11 mouse cellular contexts compared by ENCODE assay signal in genomic region chr19:5822834-5823205, GRCm38 (mm10). TPM values are rescaled to one million over a fixed set of nuclear protein-coding genes. Genes with fewer than 3 reads are reported as not detected.
DNase-seq lines count a peak whose midpoint lies in the region; ATAC-seq and TF ChIP-seq lines count a peak whose summit lies in the region.
"Had no signal": no experiment of that assay in that cellular context is flagged by ENCODE, and none has a peak within 500 bp of the region (broad histone marks: within the 10 kb centered on the region; RNA-seq: fewer than 3 reads in every experiment).

No protein-coding gene starts in this region.

- peak overlapping the region; percentile 33 to 91 for H3K27ac ChIP-seq in heart, embryonic 14.5 days (replicated peaks in 1 of 2; ENCODE audit: control insufficient read depth in 1 of 2, insufficient read depth in 1 of 2, low read depth in 2 of 2, low read length in 2 of 2)
- peak overlapping the region; percentile 42; the same call in 1 of the 2 replicates for H3K27ac ChIP-seq in lung, embryonic 14.5 days (ENCODE audit: low read depth)
- 0 out of 2 replicates have a peak overlapping the region, but pooled peaks have one; percentile 58 for H3K27ac ChIP-seq in embryonic facial prominence, embryonic 13.5 days
- H3K27ac ChIP-seq in limb, embryonic 15.5 days: peak overlapping the region; percentile 57

- H3K4me1 ChIP-seq in heart, embryonic 14.5 days (ENCODE audit: control insufficient read depth in 2 of 2, insufficient read depth in 2 of 2, low read length in 2 of 2): peaks cover 49 to 75% of the 10 kb centered on the region in 2 experiments
- H3K4me1 ChIP-seq in lung, embryonic 14.5 days (ENCODE audit: insufficient read depth): peaks cover 32% of the 10 kb centered on the region
- peaks cover 47% of the 10 kb centered on the region for H3K4me1 ChIP-seq in embryonic facial prominence, embryonic 13.5 days
- H3K4me1 ChIP-seq in limb, embryonic 15.5 days: peaks cover 43% of the 10 kb centered on the region

- H3K4me3 ChIP-seq in heart, embryonic 14.5 days (ENCODE audit: control insufficient read depth in 1 of 2, insufficient read depth in 1 of 2, low read depth in 1 of 2, low read length in 2 of 2): no peak overlapping the region
- H3K4me3 ChIP-seq in lung, embryonic 14.5 days (ENCODE audit: low read depth, low read length): no peak overlapping the region
- no peak overlapping the region for H3K4me3 ChIP-seq in embryonic facial prominence, embryonic 13.5 days
- no peak overlapping the region for H3K4me3 ChIP-seq in limb, embryonic 15.5 days

- no peaks in the 10 kb centered on the region for H3K27me3 ChIP-seq in heart, embryonic 14.5 days (ENCODE audit: control insufficient read depth, insufficient read depth, low read length)
- no peaks in the 10 kb centered on the region for H3K27me3 ChIP-seq in lung, embryonic 14.5 days (ENCODE audit: insufficient read depth, low read length)
- no peaks in the 10 kb centered on the region for H3K27me3 ChIP-seq in embryonic facial prominence, embryonic 13.5 days
- H3K27me3 ChIP-seq in limb, embryonic 15.5 days: no peaks in the 10 kb centered on the region

- 0 out of 2 replicates have a peak, but pooled peaks cover 2% of the 10 kb centered on the region for H3K36me3 ChIP-seq in heart, embryonic 14.5 days (ENCODE audit: control insufficient read depth, insufficient read depth, low read length)
- no peaks in the 10 kb centered on the region for H3K36me3 ChIP-seq in lung, embryonic 14.5 days (ENCODE audit: insufficient read depth)
- H3K36me3 ChIP-seq in embryonic facial prominence, embryonic 13.5 days: no peaks in the 10 kb centered on the region
- H3K36me3 ChIP-seq in limb, embryonic 15.5 days: peaks cover 4% of the 10 kb centered on the region; the same call in 1 of the 2 replicates

- H3K9ac ChIP-seq in heart, embryonic 14.5 days (ENCODE audit: low read length): peak overlapping the region; percentile 31
- peak overlapping the region; percentile 28; the same call in 1 of the 2 replicates for H3K9ac ChIP-seq in lung, embryonic 14.5 days
- peak overlapping the region; percentile 27; the same call in 1 of the 2 replicates for H3K9ac ChIP-seq in embryonic facial prominence, embryonic 13.5 days
- H3K9ac ChIP-seq in limb, embryonic 15.5 days: no peak overlapping the region

- 72% methylated on average over 7 of the region's 7 CpGs for WGBS in heart, embryonic 14.5 days
- 57% methylated on average over 7 of the region's 7 CpGs for WGBS in lung, embryonic 14.5 days
- 57% methylated on average over 7 of the region's 7 CpGs for WGBS in embryonic facial prominence, embryonic 13.5 days
- WGBS in limb, embryonic 15.5 days: 52% methylated on average over 7 of the region's 7 CpGs

- ATAC-seq in heart, embryonic 14.5 days (ENCODE audit: insufficient number of reproducible peaks, insufficient read depth, low FRiP score, low read depth): no peak
- no peak for ATAC-seq in lung, embryonic 14.5 days (ENCODE audit: insufficient read depth)
- no peak for ATAC-seq in embryonic facial prominence, embryonic 13.5 days (ENCODE audit: insufficient number of reproducible peaks, insufficient read depth, low FRiP score, low TSS enrichment, low read depth)
- no peak for ATAC-seq in limb, embryonic 15.5 days (ENCODE audit: insufficient number of reproducible peaks, low FRiP score, low TSS enrichment, low read depth)

- TF ChIP-seq CTCF in lung, embryonic 14.5 days (IDR thresholded peaks at IDR 0.05; ENCODE audit: low read depth): no peak

- no peak for DNase-seq in heart, adult 9 months (ENCODE audit: low spot score in 2 of 2)
- no peak for DNase-seq in lung, embryonic 14.5 days
- no peak for DNase-seq in lung, postnatal 25 days (ENCODE audit: low spot score)
- DNase-seq in left cerebral cortex, adult 11 months (ENCODE audit: low spot score): no peak
- DNase-seq in gastrocnemius, postnatal 10 days: no peak
- DNase-seq: cerebellum, adult 8-10 months; kidney, adult 8-10 months; left cerebral cortex, postnatal 4 days had no signal

- H3K4me2 ChIP-seq in heart, embryonic 14.5 days (ENCODE audit: low read length): peak overlapping the region; percentile 58
- H3K4me2 ChIP-seq in lung, embryonic 14.5 days: peak overlapping the region; percentile 16
- H3K4me2 ChIP-seq in embryonic facial prominence, embryonic 13.5 days: peak overlapping the region; percentile 26
- H3K4me2 ChIP-seq in limb, embryonic 15.5 days: no peak overlapping the region

- no peaks in the 10 kb centered on the region for H3K9me3 ChIP-seq in heart, embryonic 14.5 days (ENCODE audit: control insufficient read depth, low read length)
- no peaks in the 10 kb centered on the region for H3K9me3 ChIP-seq in lung, embryonic 14.5 days (ENCODE audit: low read depth, low read length)
- H3K9me3 ChIP-seq in embryonic facial prominence, embryonic 13.5 days: no peaks in the 10 kb centered on the region
- no peaks in the 10 kb centered on the region for H3K9me3 ChIP-seq in limb, embryonic 15.5 days

RNA-seq across cellular contexts. Expression of gene Scyl1, which starts 51.6 kb away (rescaled TPM):
- 56.9 and 62.3 TPM in 2 replicates for polyA plus RNA-seq in heart, embryonic 14.5 days (2014; fragmentation: Nextera tagmentation; extraction: Ambion mirVana)
- polyA plus RNA-seq in lung, embryonic 14.5 days (2014; fragmentation: Nextera tagmentation; extraction: Ambion mirVana): 74.8 and 84.5 TPM in 2 replicates
- polyA plus RNA-seq in embryonic facial prominence, embryonic 13.5 days (2015; fragmentation: Nextera tagmentation; extraction: Ambion mirVana): 73.0 and 75.3 TPM in 2 replicates
- 81.6 and 85.1 TPM in 2 replicates for polyA plus RNA-seq in limb, embryonic 15.5 days (2015; fragmentation: Nextera tagmentation; extraction: Ambion mirVana)
- 10 to 100 TPM; 56.0 to 59.6 TPM for total RNA-seq in gastrocnemius, postnatal 10 days (2021)

RNA-seq across cellular contexts. Expression of gene Frmd8, which starts 52.3 kb away (rescaled TPM):
- 18.5 and 19.2 TPM in 2 replicates for polyA plus RNA-seq in heart, embryonic 14.5 days (2014; fragmentation: Nextera tagmentation; extraction: Ambion mirVana)
- 37.9 and 42.2 TPM in 2 replicates for polyA plus RNA-seq in lung, embryonic 14.5 days (2014; fragmentation: Nextera tagmentation; extraction: Ambion mirVana)
- 30.6 and 34.0 TPM in 2 replicates for polyA plus RNA-seq in embryonic facial prominence, embryonic 13.5 days (2015; fragmentation: Nextera tagmentation; extraction: Ambion mirVana)
- polyA plus RNA-seq in limb, embryonic 15.5 days (2015; fragmentation: Nextera tagmentation; extraction: Ambion mirVana): 28.4 and 31.3 TPM in 2 replicates
- 10 to 100 TPM in 1 of 2 experiments, 1 to 10 TPM in 1; 7.4 to 10.3 TPM for total RNA-seq in gastrocnemius, postnatal 10 days (2021)

RNA-seq across cellular contexts. Expression of gene Slc25a45, which starts 54.8 kb away (rescaled TPM):
- polyA plus RNA-seq in heart, embryonic 14.5 days (2014; fragmentation: Nextera tagmentation; extraction: Ambion mirVana): 1.7 and 2.8 TPM in 2 replicates
- polyA plus RNA-seq in lung, embryonic 14.5 days (2014; fragmentation: Nextera tagmentation; extraction: Ambion mirVana): 2.4 TPM in 2 replicates
- 3.1 and 4.5 TPM in 2 replicates for polyA plus RNA-seq in embryonic facial prominence, embryonic 13.5 days (2015; fragmentation: Nextera tagmentation; extraction: Ambion mirVana)
- 3.4 and 5.2 TPM in 2 replicates for polyA plus RNA-seq in limb, embryonic 15.5 days (2015; fragmentation: Nextera tagmentation; extraction: Ambion mirVana)
- total RNA-seq in gastrocnemius, postnatal 10 days (2021): 1 to 10 TPM; 2.6 to 3.5 TPM
